Mouse (Mus musculus): ENCODE results near the gene Plekhg1. TPM values are rescaled to one million over a fixed set of nuclear protein-coding genes. Genes with fewer than 3 reads are reported as not detected.
A peak's percentile ranks its signal among the peaks of the same experiment; 100 is the strongest.

Plekhg1 gene
- polyA plus RNA-seq, 1 experiment from 2014 or later: 17.5 TPM

DNA sequence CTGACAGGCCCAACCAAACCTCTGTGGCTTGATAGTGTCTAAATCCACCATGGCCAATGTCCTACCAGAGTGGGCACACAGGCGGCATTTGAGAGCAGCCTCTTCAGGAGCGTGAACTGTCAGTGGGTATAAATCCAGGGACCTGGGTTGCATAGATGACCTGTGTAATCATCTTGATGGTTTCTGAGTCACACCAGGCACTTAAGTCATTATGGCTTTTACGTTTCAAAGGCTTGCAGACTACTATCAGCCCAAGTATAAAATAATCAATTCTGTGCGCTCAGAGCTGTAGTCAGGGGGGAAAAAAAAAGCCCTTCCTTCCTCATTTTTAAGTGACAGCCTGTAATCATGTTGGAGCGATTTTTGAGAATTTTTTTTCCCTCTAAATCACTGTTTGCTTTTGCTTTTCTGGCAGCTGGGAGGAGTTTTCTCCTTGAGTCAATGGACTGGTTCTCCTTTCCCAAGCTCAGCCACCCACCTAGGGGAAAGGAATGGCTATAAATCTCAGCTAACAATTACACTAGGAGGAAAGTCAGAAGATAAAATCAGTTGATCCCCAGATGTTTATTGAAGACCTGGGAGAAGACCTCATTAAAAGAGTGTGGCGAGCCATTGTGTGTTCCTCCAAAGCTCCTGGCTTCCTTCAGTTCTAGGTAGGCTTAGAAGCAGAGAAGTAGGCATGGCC lies 99.7 kb downstream of the Plekhg1 start:
- no peaks in the 10 kb centered on the region for H3K36me3 ChIP-seq (ENCODE audit: control insufficient read depth, insufficient read depth, low read length)
- 0 out of 2 replicates have a peak overlapping the region, but pooled peaks have one; percentile 18 for H3K27ac ChIP-seq (replicated peaks; ENCODE audit: low read depth, low read length)
- H3K4me1 ChIP-seq (ENCODE audit: control insufficient read depth, insufficient read depth, low read length): peaks cover 12% of the 10 kb centered on the region
- H3K4me3 ChIP-seq (ENCODE audit: low read depth, low read length): no peak overlapping the region
- H3K9me3 ChIP-seq (ENCODE audit: control insufficient read depth, low read length): no peaks in the 10 kb centered on the region
- no peak for DNase-seq (ENCODE audit: low spot score)
- no peak for ATAC-seq (ENCODE audit: low read depth)
- WGBS: 49% methylated on average over 6 of the region's 6 CpGs
- H3K9ac ChIP-seq (ENCODE audit: low read depth, low read length): no peak overlapping the region
- H3K27me3 ChIP-seq (replicated peaks; ENCODE audit: control insufficient read depth, insufficient read depth, low read length): no peaks in the 10 kb centered on the region
- no peak overlapping the region for H3K4me2 ChIP-seq (ENCODE audit: low read depth, low read length)

DNA sequence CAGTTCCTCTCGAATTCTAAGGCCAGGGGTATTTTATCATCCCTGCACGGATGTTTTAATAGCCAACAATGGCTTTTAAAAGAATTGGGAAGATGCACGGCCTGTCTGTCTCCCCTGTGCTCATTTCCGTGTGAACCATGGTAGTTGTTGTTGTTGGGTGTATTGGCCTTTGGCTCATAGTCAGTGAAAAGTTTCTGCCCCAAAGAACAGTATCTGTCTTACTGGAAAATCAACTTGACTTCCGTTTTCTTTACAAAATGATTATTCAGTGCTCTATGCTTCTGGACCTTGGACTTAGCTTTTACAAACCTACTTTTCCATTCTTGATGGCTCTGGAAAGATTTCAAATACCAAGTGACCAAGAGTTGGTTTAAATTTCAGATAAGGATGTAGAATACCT lies 104.3 kb downstream of the Plekhg1 start:
- H3K9ac ChIP-seq (ENCODE audit: low read depth, low read length): no peak overlapping the region
- WGBS: 86% methylated on average over 5 of the region's 5 CpGs
- no peak overlapping the region for H3K4me2 ChIP-seq (ENCODE audit: low read depth, low read length)
- H3K36me3 ChIP-seq (ENCODE audit: control insufficient read depth, insufficient read depth, low read length): no peaks in the 10 kb centered on the region
- no peaks in the 10 kb centered on the region for H3K27me3 ChIP-seq (replicated peaks; ENCODE audit: control insufficient read depth, insufficient read depth, low read length)
- ATAC-seq (ENCODE audit: low read depth) (no peak), DNase-seq (ENCODE audit: low spot score) (no peak)
- H3K4me3 ChIP-seq (ENCODE audit: low read depth, low read length): no peak overlapping the region
- H3K4me1 ChIP-seq (ENCODE audit: control insufficient read depth, insufficient read depth, low read length): peaks cover 9% of the 10 kb centered on the region
- H3K9me3 ChIP-seq (ENCODE audit: control insufficient read depth, low read length): no peaks in the 10 kb centered on the region
- H3K27ac ChIP-seq (replicated peaks; ENCODE audit: low read depth, low read length): no peak overlapping the region

DNA sequence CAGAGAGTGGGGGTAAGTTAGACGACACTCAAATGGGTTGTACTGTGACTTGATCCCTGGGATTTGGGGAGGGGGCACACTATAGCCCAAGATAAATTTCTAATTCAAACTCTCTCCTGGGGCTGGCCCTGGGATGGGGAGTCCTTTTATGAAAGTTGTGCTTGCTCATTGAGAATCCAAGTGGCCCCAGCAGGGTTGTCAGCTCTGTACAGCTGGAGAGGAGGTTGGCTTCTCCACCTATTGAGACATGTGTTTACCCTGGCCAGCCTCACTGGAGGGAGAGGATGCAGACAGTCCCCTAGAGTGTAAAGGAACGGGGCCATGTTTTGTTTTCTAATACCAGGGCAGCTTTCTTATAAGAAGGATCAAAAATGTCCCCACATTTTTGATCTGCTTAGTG lies 106.9 kb downstream of the Plekhg1 start:
- H3K4me1 ChIP-seq (ENCODE audit: control insufficient read depth, insufficient read depth, low read length): 0 out of 2 replicates have a peak, but pooled peaks cover 10% of the 10 kb centered on the region
- no peak overlapping the region for H3K27ac ChIP-seq (replicated peaks; ENCODE audit: low read depth, low read length)
- no peak overlapping the region for H3K4me3 ChIP-seq (ENCODE audit: low read depth, low read length)
- H3K27me3 ChIP-seq (replicated peaks; ENCODE audit: control insufficient read depth, insufficient read depth, low read length): no peaks in the 10 kb centered on the region
- DNase-seq (ENCODE audit: low spot score) (no peak), ATAC-seq (ENCODE audit: low read depth) (no peak)
- 0 out of 2 replicates have a peak, but pooled peaks cover 3% of the 10 kb centered on the region for H3K36me3 ChIP-seq (ENCODE audit: control insufficient read depth, insufficient read depth, low read length)
- no peaks in the 10 kb centered on the region for H3K9me3 ChIP-seq (ENCODE audit: control insufficient read depth, low read length)
- no peak overlapping the region for H3K4me2 ChIP-seq (ENCODE audit: low read depth, low read length)
- no peak overlapping the region for H3K9ac ChIP-seq (ENCODE audit: low read depth, low read length)
- WGBS: 32% methylated on average over 2 of the region's 2 CpGs

DNA sequence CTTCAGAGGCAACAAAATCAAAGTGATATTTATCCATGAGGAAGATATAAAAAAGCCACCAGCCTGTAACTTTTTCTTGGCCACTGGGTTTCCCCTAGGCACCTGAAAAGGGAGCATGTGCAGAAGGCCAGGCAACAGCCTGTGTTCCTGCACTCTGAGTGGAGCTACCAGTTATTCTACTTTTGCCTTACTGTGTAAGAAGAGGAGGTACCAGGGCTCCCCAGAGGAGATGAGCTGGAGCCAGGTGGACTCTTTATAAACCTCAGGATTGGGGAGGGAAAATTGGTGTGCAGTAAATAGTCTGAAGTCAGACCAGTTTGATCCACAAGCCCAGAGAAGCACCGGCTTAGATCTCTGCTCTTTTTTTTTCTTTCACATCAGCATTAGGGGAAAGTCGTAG lies 111.3 kb downstream of the Plekhg1 start:
- H3K4me1 ChIP-seq (ENCODE audit: control insufficient read depth, insufficient read depth, low read length): 0 out of 2 replicates have a peak, but pooled peaks cover 10% of the 10 kb centered on the region
- H3K4me3 ChIP-seq (ENCODE audit: low read depth, low read length): no peak overlapping the region
- peak overlapping the region; percentile 64 for H3K27ac ChIP-seq (replicated peaks; ENCODE audit: low read depth, low read length)
- 0 out of 2 replicates have a peak, but pooled peaks cover 3% of the 10 kb centered on the region for H3K36me3 ChIP-seq (ENCODE audit: control insufficient read depth, insufficient read depth, low read length)
- no peaks in the 10 kb centered on the region for H3K27me3 ChIP-seq (replicated peaks; ENCODE audit: control insufficient read depth, insufficient read depth, low read length)
- WGBS: 5% methylated on average over 2 of the region's 2 CpGs
- H3K9ac ChIP-seq (ENCODE audit: low read depth, low read length): no peak overlapping the region
- no peaks in the 10 kb centered on the region for H3K9me3 ChIP-seq (ENCODE audit: control insufficient read depth, low read length)
- H3K4me2 ChIP-seq (ENCODE audit: low read depth, low read length): no peak overlapping the region
- ATAC-seq (ENCODE audit: low read depth): peak; percentile 82
- DNase-seq (ENCODE audit: low spot score): peak; percentile 85

DNA sequence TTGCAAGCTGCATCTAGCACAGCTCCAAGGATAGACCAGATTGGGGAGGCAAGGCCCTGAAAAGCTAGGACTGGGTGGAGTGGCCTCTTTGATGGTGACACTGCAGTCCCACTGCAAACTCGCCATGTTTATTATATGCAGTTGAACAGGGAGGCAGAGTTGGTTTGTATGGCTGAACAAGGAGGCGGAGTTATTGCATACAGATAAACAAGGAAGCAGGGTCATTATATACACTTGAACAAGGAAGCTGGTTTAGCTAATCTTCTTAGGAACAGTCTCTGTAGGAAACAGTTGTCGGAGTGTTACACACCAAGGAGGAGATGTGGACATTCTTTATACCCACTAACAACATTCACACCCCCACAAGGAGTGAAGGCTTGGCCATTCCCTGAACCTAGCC lies 112.6 kb downstream of the Plekhg1 start:
- no peak overlapping the region for H3K9ac ChIP-seq (ENCODE audit: low read depth, low read length)
- ATAC-seq (ENCODE audit: low read depth): no peak
- 76% methylated on average over 3 of the region's 3 CpGs for WGBS

DNA sequence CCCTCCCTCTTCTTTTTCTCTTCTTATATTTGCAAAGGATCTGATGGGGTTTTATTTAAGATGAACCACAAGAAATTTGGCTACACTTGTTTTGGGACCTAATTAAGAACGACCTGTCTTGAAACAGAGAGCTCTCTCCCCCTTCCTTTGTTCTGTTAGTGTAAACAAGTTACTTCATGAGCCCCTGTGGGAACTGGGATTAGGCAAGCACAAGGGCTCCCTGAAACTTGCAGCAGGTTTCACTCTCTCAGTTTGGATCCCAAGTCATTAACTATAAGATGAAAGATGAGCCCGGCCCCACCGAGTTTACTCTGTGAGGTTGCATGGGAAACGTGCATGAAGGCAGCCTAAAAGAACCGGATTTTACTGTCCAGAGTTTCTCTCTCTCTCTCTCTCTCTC lies 117.7 kb downstream of the Plekhg1 start:
- 22% methylated on average over 5 of the region's 5 CpGs for WGBS
- ATAC-seq (ENCODE audit: low read depth) (peak; percentile 51; the same call in 1 of the 2 replicates), DNase-seq (ENCODE audit: low spot score) (peak; percentile 79)
- no peak overlapping the region for H3K27ac ChIP-seq (replicated peaks; ENCODE audit: low read depth, low read length)
- no peak overlapping the region for H3K4me2 ChIP-seq (ENCODE audit: low read depth, low read length)
- H3K27me3 ChIP-seq (replicated peaks; ENCODE audit: control insufficient read depth, insufficient read depth, low read length): no peaks in the 10 kb centered on the region
- no peaks in the 10 kb centered on the region for H3K36me3 ChIP-seq (ENCODE audit: control insufficient read depth, insufficient read depth, low read length)
- H3K4me3 ChIP-seq (ENCODE audit: low read depth, low read length): no peak overlapping the region
- H3K4me1 ChIP-seq (ENCODE audit: control insufficient read depth, insufficient read depth, low read length): peaks cover 28% of the 10 kb centered on the region
- H3K9me3 ChIP-seq (ENCODE audit: control insufficient read depth, low read length): no peaks in the 10 kb centered on the region
- H3K9ac ChIP-seq (ENCODE audit: low read depth, low read length): no peak overlapping the region

More for the DNA sequence above, 112.6 kb downstream of the Plekhg1 start:
- DNase-seq (ENCODE audit: low spot score): no peak
- H3K27me3 ChIP-seq (replicated peaks; ENCODE audit: control insufficient read depth, insufficient read depth, low read length): no peaks in the 10 kb centered on the region
- no peaks in the 10 kb centered on the region for H3K9me3 ChIP-seq (ENCODE audit: control insufficient read depth, low read length)
- H3K4me2 ChIP-seq (ENCODE audit: low read depth, low read length): no peak overlapping the region
- no peak overlapping the region for H3K4me3 ChIP-seq (ENCODE audit: low read depth, low read length)
- 0 out of 2 replicates have a peak overlapping the region, but pooled peaks have one; percentile 64 for H3K27ac ChIP-seq (replicated peaks; ENCODE audit: low read depth, low read length)
- H3K36me3 ChIP-seq (ENCODE audit: control insufficient read depth, insufficient read depth, low read length): 0 out of 2 replicates have a peak, but pooled peaks cover 3% of the 10 kb centered on the region
- peaks cover 6% of the 10 kb centered on the region; the same call in 1 of the 2 replicates for H3K4me1 ChIP-seq (ENCODE audit: control insufficient read depth, insufficient read depth, low read length)

DNA sequence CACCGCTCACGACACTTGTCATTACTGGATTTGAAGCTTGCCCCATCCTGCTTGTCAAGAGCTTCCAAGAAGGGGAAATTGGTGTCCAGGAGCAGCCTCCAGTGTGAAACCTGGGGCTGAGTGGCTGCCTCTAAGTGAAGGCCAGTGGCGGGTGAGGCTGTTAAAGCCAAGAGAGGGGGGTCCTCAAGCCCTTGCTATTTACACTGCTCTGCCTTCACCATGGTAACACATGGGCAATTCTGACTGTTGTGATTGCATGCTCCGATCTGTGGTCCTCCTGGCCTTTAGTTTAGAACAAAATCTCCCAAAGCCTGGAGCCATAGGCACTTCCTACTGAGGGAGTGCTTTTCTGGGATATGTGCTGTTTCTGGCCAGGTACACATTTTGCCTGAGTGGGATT lies 118.3 kb downstream of the Plekhg1 start:
- Histone ChIP-seq H3K27me3 (replicated peaks; ENCODE audit: control insufficient read depth, insufficient read depth, low read length) (no peaks in the 10 kb centered on the region), H3K4me3 (ENCODE audit: low read depth, low read length) (no peak overlapping the region), H3K4me1 (ENCODE audit: control insufficient read depth, insufficient read depth, low read length) (peaks cover 32% of the 10 kb centered on the region), H3K36me3 (ENCODE audit: control insufficient read depth, insufficient read depth, low read length) (no peaks in the 10 kb centered on the region), H3K27ac (replicated peaks; ENCODE audit: low read depth, low read length) (0 out of 2 replicates have a peak overlapping the region, but pooled peaks have one; percentile 8), H3K4me2 (ENCODE audit: low read depth, low read length) (no peak overlapping the region), H3K9ac (ENCODE audit: low read depth, low read length) (no peak overlapping the region), H3K9me3 (ENCODE audit: control insufficient read depth, low read length) (no peaks in the 10 kb centered on the region)
- WGBS: 39% methylated on average over 4 of the region's 4 CpGs
- ATAC-seq (ENCODE audit: low read depth): no peak
- no peak for DNase-seq (ENCODE audit: low spot score)

DNA sequence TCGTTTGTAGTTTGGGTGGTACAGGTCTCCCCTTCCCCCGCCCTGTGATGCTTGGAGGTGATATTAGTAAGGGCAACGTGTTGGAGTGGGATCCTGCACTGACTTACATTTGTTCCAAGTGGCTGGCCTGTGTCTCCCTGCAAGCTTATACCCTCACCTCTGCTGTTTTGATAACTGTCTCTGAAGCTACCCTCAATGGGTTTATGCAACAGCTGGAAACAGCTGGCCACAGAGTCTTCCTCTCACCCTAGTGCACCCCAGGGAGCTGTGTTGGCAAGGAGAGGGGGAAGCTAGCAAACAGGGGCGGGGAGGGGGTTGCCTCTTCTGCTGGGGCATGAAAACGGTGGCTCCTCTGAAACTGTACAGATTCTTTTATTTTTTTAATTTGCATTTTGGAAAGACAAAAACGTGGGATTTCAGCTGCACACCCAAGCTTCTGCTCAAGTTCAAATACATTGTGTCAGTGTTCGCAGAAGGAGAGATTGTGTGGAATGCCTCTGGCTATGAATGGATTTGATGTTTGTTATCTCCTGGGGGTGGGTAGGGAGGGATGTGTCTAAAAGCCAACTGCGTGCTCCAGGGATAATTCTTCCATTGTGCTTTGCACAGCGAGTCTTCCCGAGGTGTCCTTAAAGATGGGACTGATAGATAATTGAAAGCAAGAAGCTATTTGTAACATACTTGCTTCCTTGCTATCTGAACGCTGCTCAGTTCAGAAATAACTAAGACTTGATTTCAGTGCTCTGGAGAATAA lies 119.0 kb downstream of the Plekhg1 start:
- Histone ChIP-seq H3K27me3 (replicated peaks; ENCODE audit: control insufficient read depth, insufficient read depth, low read length) (no peaks in the 10 kb centered on the region), H3K4me1 (ENCODE audit: control insufficient read depth, insufficient read depth, low read length) (peaks cover 39% of the 10 kb centered on the region), H3K36me3 (ENCODE audit: control insufficient read depth, insufficient read depth, low read length) (no peaks in the 10 kb centered on the region), H3K4me2 (ENCODE audit: low read depth, low read length) (no peak overlapping the region), H3K4me3 (ENCODE audit: low read depth, low read length) (no peak overlapping the region), H3K9ac (ENCODE audit: low read depth, low read length) (no peak overlapping the region), H3K27ac (replicated peaks; ENCODE audit: low read depth, low read length) (no peak overlapping the region), H3K9me3 (ENCODE audit: control insufficient read depth, low read length) (no peaks in the 10 kb centered on the region)
- DNase-seq (ENCODE audit: low spot score): no peak
- no peak for ATAC-seq (ENCODE audit: low read depth)
- WGBS: 28% methylated on average over 11 of the region's 11 CpGs

Data from embryonic facial prominence, embryonic 14.5 days (tissue).